Comparison of ENCODE assay signal across 10 mouse cellular contexts in genomic region chr6:35354622-35354998, GRCm38 (mm10). TPM values are rescaled to one million over a fixed set of nuclear protein-coding genes. Genes with fewer than 3 reads are reported as not detected.
DNase-seq lines count a peak whose midpoint lies in the region; ATAC-seq and TF ChIP-seq lines count a peak whose summit lies in the region.
"Had no signal": no experiment of that assay in that cellular context is flagged by ENCODE, and none has a peak within 500 bp of the region (broad histone marks: within the 10 kb centered on the region; RNA-seq: fewer than 3 reads in every experiment).

No protein-coding gene starts in this region.

- H3K27me3 ChIP-seq in embryonic facial prominence, embryonic 11.5 days (ENCODE audit: control insufficient read depth, insufficient read depth, low read length), result no peaks in the 10 kb centered on the region
- no peaks in the 10 kb centered on the region for H3K27me3 ChIP-seq in hindbrain, embryonic 15.5 days
- H3K27me3 ChIP-seq in intestine, postnatal 0 days (replicated peaks; ENCODE audit: control insufficient read depth, insufficient read depth, low read length), result no peaks in the 10 kb centered on the region

- TF ChIP-seq CTCF in intestine, postnatal 0 days (IDR thresholded peaks at IDR 0.05; ENCODE audit: low read depth), result no peak

- H3K36me3 ChIP-seq in embryonic facial prominence, embryonic 11.5 days (replicated peaks; ENCODE audit: control insufficient read depth, insufficient read depth, low read depth, low read length), result no peaks in the 10 kb centered on the region
- H3K36me3 ChIP-seq in hindbrain, embryonic 15.5 days, result no peaks in the 10 kb centered on the region
- no peaks in the 10 kb centered on the region for H3K36me3 ChIP-seq in intestine, postnatal 0 days (ENCODE audit: control insufficient read depth, insufficient read depth)

- H3K27ac ChIP-seq in embryonic facial prominence, embryonic 11.5 days (replicated peaks; ENCODE audit: low read depth, low read length), result no peak overlapping the region; the same call in 1 of the 2 replicates
- no peak overlapping the region for H3K27ac ChIP-seq in hindbrain, embryonic 15.5 days (replicated peaks)
- H3K27ac ChIP-seq in intestine, postnatal 0 days (ENCODE audit: low read depth, low read length), result no peak overlapping the region

- 10% methylated on average over 6 of the region's 6 CpGs for WGBS in embryonic facial prominence, embryonic 11.5 days
- WGBS in hindbrain, embryonic 15.5 days, result 6% methylated on average over 6 of the region's 6 CpGs
- 33% methylated on average over 6 of the region's 6 CpGs for WGBS in intestine, postnatal 0 days

- peak; percentile 74 for ATAC-seq in embryonic facial prominence, embryonic 11.5 days (replicated peaks; ENCODE audit: insufficient number of reproducible peaks, low FRiP score, low TSS enrichment, low read depth)
- ATAC-seq in hindbrain, embryonic 15.5 days (ENCODE audit: low FRiP score, low read depth), result 0 out of 2 replicates have a peak, but pooled peaks have one; percentile 63
- no peak for ATAC-seq in intestine, postnatal 0 days

- no peak overlapping the region for H3K4me3 ChIP-seq in embryonic facial prominence, embryonic 11.5 days (ENCODE audit: low read depth, low read length)
- no peak overlapping the region for H3K4me3 ChIP-seq in hindbrain, embryonic 15.5 days
- no peak overlapping the region for H3K4me3 ChIP-seq in intestine, postnatal 0 days (ENCODE audit: low read depth, low read length)

- peak overlapping the region; percentile 22 for H3K4me2 ChIP-seq in embryonic facial prominence, embryonic 11.5 days (ENCODE audit: low read depth, low read length)
- H3K4me2 ChIP-seq in hindbrain, embryonic 15.5 days, result peak overlapping the region; percentile 26
- H3K4me2 ChIP-seq in intestine, postnatal 0 days (replicated peaks; ENCODE audit: low read depth), result no peak overlapping the region

- H3K4me1 ChIP-seq in embryonic facial prominence, embryonic 11.5 days (ENCODE audit: control insufficient read depth, insufficient read depth, low read length), result peaks cover 9% of the 10 kb centered on the region; the same call in 1 of the 2 replicates
- H3K4me1 ChIP-seq in hindbrain, embryonic 15.5 days (replicated peaks), result peaks cover 13% of the 10 kb centered on the region
- no peaks in the 10 kb centered on the region for H3K4me1 ChIP-seq in intestine, postnatal 0 days (replicated peaks; ENCODE audit: control insufficient read depth, insufficient read depth, low read length)

- DNase-seq in layer of hippocampus, adult 9-11 months, result peak; percentile 36
- DNase-seq in layer of hippocampus, adult 18-20 months (ENCODE audit: low spot score in 2 of 2), result no peak
- DNase-seq in embryonic facial prominence, embryonic 11.5 days (ENCODE audit: low spot score), result peak; percentile 86
- peak; percentile 54 for DNase-seq in neural tube, embryonic 10.5 days (ENCODE audit: extremely low spot score, low spot score)
- no peak for DNase-seq in cerebellum, postnatal 10 days
- no peak for DNase-seq in lung, postnatal 25 days (ENCODE audit: low spot score)
- DNase-seq: adrenal gland, adult 2 months; heart, postnatal 14 days had no signal

- no peaks in the 10 kb centered on the region for H3K9me3 ChIP-seq in embryonic facial prominence, embryonic 11.5 days (replicated peaks; ENCODE audit: control insufficient read depth, low read length)
- no peaks in the 10 kb centered on the region for H3K9me3 ChIP-seq in hindbrain, embryonic 15.5 days
- H3K9me3 ChIP-seq in intestine, postnatal 0 days (ENCODE audit: control insufficient read depth), result no peaks in the 10 kb centered on the region

- no peak overlapping the region for H3K9ac ChIP-seq in embryonic facial prominence, embryonic 11.5 days (replicated peaks; ENCODE audit: low read length)
- H3K9ac ChIP-seq in hindbrain, embryonic 15.5 days, result no peak overlapping the region
- H3K9ac ChIP-seq in intestine, postnatal 0 days (ENCODE audit: low read depth, low read length), result no peak overlapping the region

RNA-seq across cellular contexts. Expression of gene Fam180a, which starts 28.7 kb away (rescaled TPM):
- under 1 TPM; 0.64 to 0.74 TPM for total RNA-seq in layer of hippocampus, adult 18-20 months (2021)
- not detected in 2 replicates for polyA plus RNA-seq in embryonic facial prominence, embryonic 11.5 days (2014; fragmentation: Nextera tagmentation; extraction: Ambion mirVana)
- polyA plus RNA-seq in hindbrain, embryonic 15.5 days (2015; fragmentation: Nextera tagmentation; extraction: Ambion mirVana), result 1.4 and 1.7 TPM in 2 replicates
- polyA plus RNA-seq in intestine, postnatal 0 days (2015; fragmentation: Nextera tagmentation; extraction: Ambion mirVana), result 1.5 and 1.9 TPM in 2 replicates

RNA-seq across cellular contexts. Expression of gene Slc13a4, which starts 46.7 kb away (rescaled TPM):
- total RNA-seq in layer of hippocampus, adult 18-20 months (2021), result 1 to 10 TPM; 3.2 to 3.9 TPM
- polyA plus RNA-seq in embryonic facial prominence, embryonic 11.5 days (2014; fragmentation: Nextera tagmentation; extraction: Ambion mirVana), result 0.25 and 0.36 TPM in 2 replicates
- polyA plus RNA-seq in hindbrain, embryonic 15.5 days (2015; fragmentation: Nextera tagmentation; extraction: Ambion mirVana), result 7.5 and 10.4 TPM in 2 replicates
- 0.72 and 0.76 TPM in 2 replicates for polyA plus RNA-seq in intestine, postnatal 0 days (2015; fragmentation: Nextera tagmentation; extraction: Ambion mirVana)

Comparison
In these comparisons a context has a peak if more than half of its experiments do, and no peak if none do; other contexts are left out.
1. DNase-seq: peak in layer of hippocampus, adult 9-11 months (single experiment), embryonic facial prominence, embryonic 11.5 days (single experiment) and neural tube, embryonic 10.5 days (single experiment); none in layer of hippocampus, adult 18-20 months (0 of 2), cerebellum, postnatal 10 days (0 of 2) and lung, postnatal 25 days (single experiment).